Mouse (Mus musculus) ES-E14 (cell line): ENCODE measurements at regions not wholly inside any gene's neighbourhood (a gene's known extent, or its start where the extent isn't known, plus 50 kb on each side); places are given as distances from the start of the nearest gene placed in this dataset.

Source experiments
- HCFC1 ChIP-seq: IDR thresholded peaks from 2 replicates; pipeline ENCODE4 v1.6.1; 2012; ENCODE audit warnings: low read length, inconsistent platforms, borderline replicate concordance; ENCODE audit not compliant: insufficient read depth
- ZC3H11A ChIP-seq: IDR thresholded peaks from 2 replicates; pipeline ENCODE4 v1.6.1; 2012; ENCODE audit warnings: low read depth, mild to moderate bottlenecking, inconsistent platforms, low read length, borderline replicate concordance
- ZNF384 ChIP-seq: IDR thresholded peaks from 2 replicates; pipeline ENCODE4 v1.6.1; 2012; ENCODE audit warnings: low read depth, low read length, inconsistent platforms

DNA sequence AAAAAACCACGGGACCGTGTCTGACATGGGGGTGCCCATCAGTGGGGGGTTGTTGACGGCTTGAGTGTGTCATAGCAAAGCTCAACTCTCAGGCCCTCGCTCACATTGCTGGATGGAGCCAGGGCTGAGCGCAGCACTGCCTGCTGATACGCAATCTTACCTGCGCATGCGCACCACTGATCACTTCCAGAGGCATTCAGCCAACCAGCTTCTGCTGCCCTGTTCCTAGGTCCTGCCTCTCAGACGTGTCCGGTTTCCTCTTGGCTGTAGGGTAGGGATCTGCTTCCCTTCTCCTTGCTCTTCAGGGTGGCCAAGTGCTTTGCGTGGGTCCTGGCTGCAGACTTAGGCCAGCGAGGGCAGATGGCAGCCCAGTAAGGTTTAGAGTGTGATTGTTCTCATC, 81.3 kb upstream of the Pitx1 start:
- no peak for TF ChIP-seq ZC3H11A
- TF ChIP-seq ZNF384, result no peak
- TF ChIP-seq HCFC1, result no peak
